Mouse (Mus musculus): ENCODE results near the gene Gpn2. TPM values are rescaled to one million over a fixed set of nuclear protein-coding genes. Genes with fewer than 3 reads are reported as not detected.

Gene Gpn2
- polyA plus RNA-seq, 1 experiment from 2014 or later: 23.6 TPM

DNA sequence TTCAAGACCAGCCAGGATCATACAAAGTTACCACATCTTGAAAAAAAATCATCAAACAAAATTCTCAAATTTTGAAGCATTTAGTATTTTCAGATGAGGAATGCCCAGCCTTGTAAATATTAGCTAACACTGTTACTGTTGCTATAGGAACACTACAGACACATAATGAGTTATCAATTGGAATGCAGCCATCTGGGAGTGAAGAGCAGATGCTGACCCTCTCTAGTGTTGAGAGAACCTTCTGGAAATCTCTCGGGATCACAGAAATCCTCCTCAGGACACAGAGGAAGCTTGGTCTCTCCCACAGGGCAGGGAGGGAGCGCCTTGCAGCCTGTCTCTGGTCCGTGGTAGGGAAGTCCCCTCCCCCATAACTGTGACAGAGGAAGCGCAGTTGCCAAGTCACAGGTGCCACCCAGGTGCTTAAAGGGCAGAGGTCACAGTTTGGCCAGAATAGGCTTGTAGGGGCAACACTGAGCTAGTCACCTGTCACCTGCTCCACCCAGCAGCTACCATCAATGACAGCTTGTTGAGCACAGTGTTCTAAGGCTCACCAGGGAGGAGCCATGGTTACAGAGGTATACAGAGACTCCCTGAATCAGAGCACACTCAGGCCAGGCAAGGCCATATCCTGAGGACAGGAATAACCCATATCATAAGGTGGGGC lies 35.4 kb downstream of the Gpn2 start:
- DNase-seq (ENCODE audit: low spot score): no peak
- H3K4me2 ChIP-seq (ENCODE audit: low read depth, low read length): no peak overlapping the region
- H3K27me3 ChIP-seq (ENCODE audit: control insufficient read depth, insufficient read depth, low read length): no peaks in the 10 kb centered on the region
- H3K36me3 ChIP-seq (replicated peaks; ENCODE audit: control insufficient read depth, insufficient read depth, low read depth, low read length): no peaks in the 10 kb centered on the region; the same call in 1 of the 2 replicates
- no peak overlapping the region for H3K4me3 ChIP-seq (ENCODE audit: low read depth, low read length)
- H3K27ac ChIP-seq (replicated peaks; ENCODE audit: low read depth, low read length): no peak overlapping the region
- no peak for ATAC-seq (replicated peaks; ENCODE audit: insufficient number of reproducible peaks, low FRiP score, low TSS enrichment, low read depth)
- H3K9ac ChIP-seq (replicated peaks; ENCODE audit: low read length): no peak overlapping the region
- no peaks in the 10 kb centered on the region for H3K9me3 ChIP-seq (replicated peaks; ENCODE audit: control insufficient read depth, low read length)
- no peaks in the 10 kb centered on the region for H3K4me1 ChIP-seq (ENCODE audit: control insufficient read depth, insufficient read depth, low read length)
- 53% methylated on average over 4 of the region's 4 CpGs for WGBS

DNA sequence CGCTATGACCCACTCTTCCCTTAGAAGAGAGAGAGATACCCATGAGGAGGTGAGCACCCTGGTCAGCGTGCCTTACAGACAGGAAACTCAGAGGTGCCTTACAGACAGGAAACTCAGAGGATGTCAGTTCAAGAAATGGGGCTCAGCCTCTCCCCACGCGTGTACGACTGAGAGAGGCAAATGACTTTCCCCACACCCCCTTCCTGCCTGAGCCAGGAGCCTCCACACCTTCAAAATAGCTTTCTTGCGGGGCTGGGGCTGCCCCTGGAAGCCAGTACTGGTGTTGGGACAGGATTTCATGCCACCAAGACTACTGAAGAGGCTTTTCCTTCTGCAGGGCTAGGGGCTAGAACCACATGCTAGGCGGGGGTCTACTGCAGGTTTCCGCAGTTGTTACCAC lies 36.5 kb downstream of the Gpn2 start:
- ATAC-seq (replicated peaks; ENCODE audit: insufficient number of reproducible peaks, low FRiP score, low TSS enrichment, low read depth) (no peak), DNase-seq (ENCODE audit: low spot score) (no peak)
- Histone ChIP-seq H3K4me3 (ENCODE audit: low read depth, low read length) (no peak overlapping the region), H3K27ac (replicated peaks; ENCODE audit: low read depth, low read length) (no peak overlapping the region), H3K4me2 (ENCODE audit: low read depth, low read length) (no peak overlapping the region), H3K4me1 (ENCODE audit: control insufficient read depth, insufficient read depth, low read length) (no peaks in the 10 kb centered on the region), H3K36me3 (replicated peaks; ENCODE audit: control insufficient read depth, insufficient read depth, low read depth, low read length) (no peaks in the 10 kb centered on the region), H3K9ac (replicated peaks; ENCODE audit: low read length) (no peak overlapping the region), H3K27me3 (ENCODE audit: control insufficient read depth, insufficient read depth, low read length) (no peaks in the 10 kb centered on the region), H3K9me3 (replicated peaks; ENCODE audit: control insufficient read depth, low read length) (no peaks in the 10 kb centered on the region)
- 83% methylated on average over 8 of the region's 8 CpGs for WGBS

DNA sequence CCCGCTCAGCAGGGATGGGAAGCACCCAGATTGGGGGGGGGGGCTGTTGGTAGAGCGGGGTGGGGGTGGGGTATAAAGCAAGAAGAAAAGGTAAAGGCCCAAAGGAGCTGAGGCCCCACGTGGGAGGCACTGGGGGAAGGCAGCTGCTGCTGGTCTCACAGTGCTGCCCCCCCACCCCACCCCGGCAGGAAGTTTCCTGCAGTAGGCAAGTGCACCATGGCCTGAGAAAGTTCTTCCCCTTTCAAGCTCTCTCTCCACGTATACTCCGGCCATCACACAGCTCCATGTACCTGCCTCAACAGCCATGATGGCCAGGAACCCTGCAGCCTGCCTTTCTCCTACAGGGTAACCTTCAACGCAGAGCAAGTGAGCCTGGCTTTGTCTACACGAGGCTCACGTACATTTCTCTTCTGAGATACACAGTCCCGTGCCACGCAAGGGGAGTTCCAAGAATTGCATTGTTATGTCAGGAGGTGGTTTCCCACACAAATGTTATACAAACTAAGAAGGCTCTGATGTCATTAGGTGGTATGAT lies 38.1 kb downstream of the Gpn2 start:
- 82% methylated on average over 11 of the region's 11 CpGs for WGBS
- H3K36me3 ChIP-seq (replicated peaks; ENCODE audit: control insufficient read depth, insufficient read depth, low read depth, low read length): no peaks in the 10 kb centered on the region

DNA sequence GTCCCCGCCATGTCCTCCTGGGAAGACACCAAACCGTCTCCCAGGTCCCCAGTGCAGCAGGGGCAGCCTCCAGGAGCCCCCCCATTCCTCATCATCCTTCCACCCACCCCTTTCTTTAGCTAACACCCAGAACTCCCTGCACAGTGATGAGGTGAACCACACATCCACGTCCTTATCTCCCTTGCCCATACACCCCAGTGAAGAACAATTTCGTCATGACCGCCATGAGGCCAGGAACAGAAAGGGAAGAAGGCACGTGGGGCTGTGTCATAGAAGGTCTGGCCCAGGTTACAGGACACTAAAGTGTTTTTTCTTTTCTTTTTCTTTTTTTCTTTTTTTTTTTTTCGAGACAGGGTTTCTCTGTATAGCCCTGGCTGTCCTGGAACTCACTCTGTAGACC lies 40.7 kb downstream of the Gpn2 start:
- no peaks in the 10 kb centered on the region for H3K4me1 ChIP-seq (ENCODE audit: control insufficient read depth, insufficient read depth, low read length)
- no peaks in the 10 kb centered on the region for H3K36me3 ChIP-seq (replicated peaks; ENCODE audit: control insufficient read depth, insufficient read depth, low read depth, low read length)
- WGBS: 93% methylated on average over 7 of the region's 7 CpGs
- ATAC-seq (replicated peaks; ENCODE audit: insufficient number of reproducible peaks, low FRiP score, low TSS enrichment, low read depth) (no peak), DNase-seq (ENCODE audit: low spot score) (no peak)
- H3K9me3 ChIP-seq (replicated peaks; ENCODE audit: control insufficient read depth, low read length): no peaks in the 10 kb centered on the region
- no peak overlapping the region for H3K4me3 ChIP-seq (ENCODE audit: low read depth, low read length)
- H3K27me3 ChIP-seq (ENCODE audit: control insufficient read depth, insufficient read depth, low read length): no peaks in the 10 kb centered on the region
- no peak overlapping the region for H3K4me2 ChIP-seq (ENCODE audit: low read depth, low read length)
- H3K9ac ChIP-seq (replicated peaks; ENCODE audit: low read length): no peak overlapping the region
- H3K27ac ChIP-seq (replicated peaks; ENCODE audit: low read depth, low read length): no peak overlapping the region

More for the DNA sequence above, 38.1 kb downstream of the Gpn2 start:
- DNase-seq (ENCODE audit: low spot score) (no peak), ATAC-seq (replicated peaks; ENCODE audit: insufficient number of reproducible peaks, low FRiP score, low TSS enrichment, low read depth) (no peak)
- Histone ChIP-seq H3K27me3 (ENCODE audit: control insufficient read depth, insufficient read depth, low read length) (no peaks in the 10 kb centered on the region), H3K27ac (replicated peaks; ENCODE audit: low read depth, low read length) (no peak overlapping the region), H3K4me3 (ENCODE audit: low read depth, low read length) (no peak overlapping the region), H3K9me3 (replicated peaks; ENCODE audit: control insufficient read depth, low read length) (no peaks in the 10 kb centered on the region), H3K4me1 (ENCODE audit: control insufficient read depth, insufficient read depth, low read length) (no peaks in the 10 kb centered on the region), H3K9ac (replicated peaks; ENCODE audit: low read length) (no peak overlapping the region), H3K4me2 (ENCODE audit: low read depth, low read length) (no peak overlapping the region)

GRCm38 (mm10) chr4:133625621-133626071 lies 41.5 kb downstream of the Gpn2 start:
- Histone ChIP-seq H3K27me3 (ENCODE audit: control insufficient read depth, insufficient read depth, low read length) (no peaks in the 10 kb centered on the region), H3K36me3 (replicated peaks; ENCODE audit: control insufficient read depth, insufficient read depth, low read depth, low read length) (no peaks in the 10 kb centered on the region), H3K9me3 (replicated peaks; ENCODE audit: control insufficient read depth, low read length) (no peaks in the 10 kb centered on the region), H3K4me1 (ENCODE audit: control insufficient read depth, insufficient read depth, low read length) (no peaks in the 10 kb centered on the region), H3K9ac (replicated peaks; ENCODE audit: low read length) (no peak overlapping the region), H3K27ac (replicated peaks; ENCODE audit: low read depth, low read length) (no peak overlapping the region), H3K4me2 (ENCODE audit: low read depth, low read length) (no peak overlapping the region), H3K4me3 (ENCODE audit: low read depth, low read length) (no peak overlapping the region)
- WGBS: 49% methylated on average over 11 of the region's 11 CpGs
- ATAC-seq (replicated peaks; ENCODE audit: insufficient number of reproducible peaks, low FRiP score, low TSS enrichment, low read depth): no peak
- no peak for DNase-seq (ENCODE audit: low spot score)

DNA sequence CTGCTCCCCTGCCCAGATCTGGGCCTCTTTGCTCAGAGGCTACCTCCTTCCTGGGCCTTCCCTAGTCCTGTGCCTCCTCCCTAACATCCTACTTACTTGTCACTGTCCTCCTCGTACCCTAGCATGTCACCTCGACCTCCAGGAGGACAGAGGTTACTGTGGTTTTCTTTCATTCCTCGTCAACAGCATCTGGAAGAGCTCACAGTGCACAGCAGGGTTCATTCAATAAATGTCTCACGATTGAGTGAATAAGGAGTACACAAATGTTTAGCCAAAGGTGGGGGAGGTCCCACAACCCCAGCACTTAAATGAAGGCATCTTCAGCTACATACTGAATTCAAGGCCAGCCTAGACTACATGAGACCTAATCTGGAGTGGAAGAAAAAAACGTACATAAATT lies 42.1 kb downstream of the Gpn2 start:
- H3K9ac ChIP-seq (replicated peaks; ENCODE audit: low read length): no peak overlapping the region
- H3K36me3 ChIP-seq (replicated peaks; ENCODE audit: control insufficient read depth, insufficient read depth, low read depth, low read length): no peaks in the 10 kb centered on the region
- H3K4me3 ChIP-seq (ENCODE audit: low read depth, low read length): no peak overlapping the region
- no peak overlapping the region for H3K27ac ChIP-seq (replicated peaks; ENCODE audit: low read depth, low read length)
- H3K9me3 ChIP-seq (replicated peaks; ENCODE audit: control insufficient read depth, low read length): no peaks in the 10 kb centered on the region
- H3K4me2 ChIP-seq (ENCODE audit: low read depth, low read length): no peak overlapping the region
- H3K4me1 ChIP-seq (ENCODE audit: control insufficient read depth, insufficient read depth, low read length): no peaks in the 10 kb centered on the region
- DNase-seq (ENCODE audit: low spot score) (no peak), ATAC-seq (replicated peaks; ENCODE audit: insufficient number of reproducible peaks, low FRiP score, low TSS enrichment, low read depth) (no peak)
- H3K27me3 ChIP-seq (ENCODE audit: control insufficient read depth, insufficient read depth, low read length): no peaks in the 10 kb centered on the region
- WGBS: 49% methylated on average over 5 of the region's 5 CpGs

GRCm38 (mm10) chr4:133626621-133627020 lies 42.5 kb downstream of the Gpn2 start:
- Histone ChIP-seq H3K9me3 (replicated peaks; ENCODE audit: control insufficient read depth, low read length) (no peaks in the 10 kb centered on the region), H3K4me1 (ENCODE audit: control insufficient read depth, insufficient read depth, low read length) (no peaks in the 10 kb centered on the region), H3K9ac (replicated peaks; ENCODE audit: low read length) (no peak overlapping the region), H3K27me3 (ENCODE audit: control insufficient read depth, insufficient read depth, low read length) (no peaks in the 10 kb centered on the region), H3K4me2 (ENCODE audit: low read depth, low read length) (no peak overlapping the region), H3K4me3 (ENCODE audit: low read depth, low read length) (no peak overlapping the region), H3K36me3 (replicated peaks; ENCODE audit: control insufficient read depth, insufficient read depth, low read depth, low read length) (no peaks in the 10 kb centered on the region), H3K27ac (replicated peaks; ENCODE audit: low read depth, low read length) (no peak overlapping the region)
- no peak for DNase-seq (ENCODE audit: low spot score)
- no peak for ATAC-seq (replicated peaks; ENCODE audit: insufficient number of reproducible peaks, low FRiP score, low TSS enrichment, low read depth)
- 82% methylated on average over 9 of the region's 9 CpGs for WGBS

DNA sequence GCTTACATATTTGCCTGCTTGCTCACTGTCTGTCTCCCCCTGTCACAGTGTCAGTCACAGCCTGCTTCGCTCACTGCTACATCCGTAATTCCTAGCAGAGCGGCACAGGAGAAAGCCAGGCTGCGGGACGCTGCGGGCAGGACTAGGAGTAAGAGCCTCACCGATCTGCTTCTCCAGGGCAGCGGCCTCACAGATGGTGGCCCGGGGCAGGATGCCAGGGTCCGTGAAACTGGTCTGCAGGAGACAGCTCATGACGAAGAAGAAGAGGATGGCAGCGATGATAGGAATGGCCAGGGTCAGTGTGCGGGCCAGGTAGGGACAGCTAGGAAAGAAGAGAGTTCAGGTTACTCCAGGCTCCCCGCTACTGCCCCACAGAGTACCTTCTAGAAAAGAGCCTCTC lies 42.9 kb downstream of the Gpn2 start:
- Histone ChIP-seq H3K36me3 (replicated peaks; ENCODE audit: control insufficient read depth, insufficient read depth, low read depth, low read length) (no peaks in the 10 kb centered on the region), H3K4me3 (ENCODE audit: low read depth, low read length) (no peak overlapping the region), H3K4me1 (ENCODE audit: control insufficient read depth, insufficient read depth, low read length) (no peaks in the 10 kb centered on the region), H3K27ac (replicated peaks; ENCODE audit: low read depth, low read length) (no peak overlapping the region), H3K9ac (replicated peaks; ENCODE audit: low read length) (no peak overlapping the region), H3K9me3 (replicated peaks; ENCODE audit: control insufficient read depth, low read length) (no peaks in the 10 kb centered on the region), H3K4me2 (ENCODE audit: low read depth, low read length) (no peak overlapping the region), H3K27me3 (ENCODE audit: control insufficient read depth, insufficient read depth, low read length) (no peaks in the 10 kb centered on the region)
- ATAC-seq (replicated peaks; ENCODE audit: insufficient number of reproducible peaks, low FRiP score, low TSS enrichment, low read depth) (no peak), DNase-seq (ENCODE audit: low spot score) (no peak)
- WGBS: 89% methylated on average over 14 of the region's 14 CpGs
